Mouse (Mus musculus) hematopoietic multipotent progenitor cell, adult 10-12 weeks (in vitro differentiated cells): ENCODE results near the gene Mob4. TPM values are rescaled to one million over a fixed set of nuclear protein-coding genes. Genes with fewer than 3 reads are reported as not detected.

Experiments used
- polyA plus RNA-seq: library from polyadenylated mRNA; stranded (reverse); fragments of >175 nt; gene quantifications from 2 replicates; pipeline ENCODE4 v1.2.3, GENCODE M21; 2012; ENCODE audit warnings: low replicate concordance

Gene Mob4
- polyA plus RNA-seq: 4.7 and 7.8 TPM in 2 replicates

DNA sequence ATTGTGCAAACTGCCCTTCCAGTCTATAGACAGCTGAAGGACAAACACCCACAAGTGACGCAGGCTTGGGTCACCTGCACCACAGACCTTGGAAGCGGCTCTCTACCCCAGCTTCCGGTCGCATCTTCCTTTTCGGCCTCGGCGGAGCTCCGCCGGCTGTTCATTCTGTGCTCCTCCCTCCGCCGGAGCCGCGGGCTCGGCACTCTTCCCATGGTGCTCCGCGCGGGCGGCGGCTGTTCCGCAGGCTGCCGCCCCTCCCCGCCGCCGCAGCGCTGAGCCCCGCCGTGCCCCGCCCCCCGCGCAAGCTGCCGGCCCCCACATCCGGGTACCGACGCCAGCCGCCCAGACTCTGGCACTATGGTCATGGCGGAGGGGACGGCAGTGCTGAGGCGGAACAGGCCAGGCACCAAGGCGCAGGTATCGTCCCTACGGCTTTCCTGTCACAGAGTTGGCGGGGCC, at the start of gene Mob4:
Gene Mob4, plus strand, starts transcription at position 289 of the 459 bp plus-strand sequence.

DNA sequence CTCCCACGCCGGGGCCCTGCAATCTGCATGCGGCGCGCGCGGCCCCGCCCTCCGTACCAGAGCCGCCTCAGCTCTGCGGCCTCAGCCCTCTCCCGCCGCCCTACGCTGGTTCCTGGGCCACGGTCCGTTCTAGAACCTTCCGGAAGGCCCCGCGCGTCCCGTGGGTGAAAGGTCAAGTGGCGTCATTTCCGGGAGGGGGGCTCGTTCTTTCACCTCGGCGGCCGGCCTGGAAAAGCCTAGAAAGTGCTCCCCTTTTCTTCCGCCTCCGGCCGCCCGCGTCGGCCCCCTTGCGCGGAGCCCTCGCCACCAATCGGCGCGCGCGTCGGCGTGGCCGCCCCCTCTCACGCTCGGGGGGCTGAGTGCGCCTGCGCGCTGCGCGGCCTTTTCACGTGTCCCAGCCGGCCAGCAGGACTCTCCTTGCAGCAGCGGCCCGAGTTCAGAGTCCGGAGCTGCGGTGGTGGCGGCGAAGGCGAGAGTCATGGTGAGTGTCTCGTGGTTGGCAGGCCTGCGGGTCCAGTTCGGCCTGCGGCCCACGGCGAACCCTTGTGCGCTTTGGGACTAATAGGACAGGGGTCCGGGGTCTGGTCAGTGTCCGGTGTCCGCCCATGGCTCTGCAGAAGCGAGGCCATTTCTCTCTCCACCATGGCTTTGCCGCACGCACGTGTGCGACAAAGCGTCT, 43.0 kb upstream of the Mob4 start, which contains the start of the genes Hspe1 and Hspd1:
Gene Hspe1, plus strand, starts transcription at position 201 of the 679 bp plus-strand sequence.
Gene Hspd1, minus strand, starts transcription at position 312 of the 679 bp plus-strand sequence.

Other genes with a start within 250 kb of the Mob4 start
- gene Ankrd44, start 204.8 kb upstream of the Mob4 start, polyA plus RNA-seq: 17.5 and 23.8 TPM in 2 replicates
- gene Sf3b1, start 103.8 kb upstream of the Mob4 start, polyA plus RNA-seq: 21.0 and 31.4 TPM in 2 replicates
- gene Coq10b, start 78.5 kb upstream of the Mob4 start, polyA plus RNA-seq: 5.3 and 5.7 TPM in 2 replicates
- gene Hspe1, start 43.1 kb upstream of the Mob4 start, polyA plus RNA-seq: 34.9 and 62.4 TPM in 2 replicates
- 13.3 and 23.3 TPM in 2 replicates for gene Hspd1, start 43.0 kb upstream of the Mob4 start, polyA plus RNA-seq
- gene Rftn2, start 95.6 kb downstream of the Mob4 start, polyA plus RNA-seq: 2.8 and 5.2 TPM in 2 replicates
- gene Mars2, start 105.9 kb downstream of the Mob4 start, polyA plus RNA-seq: 2.4 and 3.9 TPM in 2 replicates
- gene Boll, start 232.2 kb downstream of the Mob4 start, polyA plus RNA-seq: 1.0 and 2.8 TPM in 2 replicates